Mouse (Mus musculus) intestine, embryonic 14.5 days (tissue): ENCODE results near the gene Actl9. TPM values are rescaled to one million over a fixed set of nuclear protein-coding genes. Genes with fewer than 3 reads are reported as not detected.

ENCODE experiments used
- ATAC-seq: fragments of 200-750 bp; cut with Nextera tagmentation; replicated peaks from 2 replicates; pipeline ENCODE4 v1.8.0; 2017; ENCODE audit warnings: low read depth, moderate number of reproducible peaks, moderate TSS enrichment, moderate library complexity; ENCODE audit not compliant: low FRiP score, low TSS enrichment
- DNase-seq: peaks from one replicate; pipeline ENCODE4 v3.0.0-alpha.2; 2018; ENCODE audit warnings: low spot score
- H3K27ac ChIP-seq: fragments of 300-500 bp; sonication (generic); 2 replicates; pipeline ENCODE4 v1.5.1; 2014; ENCODE audit warnings: low read depth, mild to moderate bottlenecking, control low read depth
- H3K27me3 ChIP-seq: fragments of 300-500 bp; sonication (generic); replicated peaks from 2 replicates; pipeline ENCODE4 v1.6.1; 2014; ENCODE audit warnings: low read length, control low read depth; ENCODE audit not compliant: control insufficient read depth, insufficient read depth
- H3K36me3 ChIP-seq: fragments of 300-500 bp; sonication (generic); 2 replicates; pipeline ENCODE4 v1.6.1; 2014; ENCODE audit warnings: low read length, control low read depth; ENCODE audit not compliant: control insufficient read depth, insufficient read depth
- H3K4me1 ChIP-seq: fragments of 300-500 bp; sonication (generic); replicated peaks from 2 replicates; pipeline ENCODE4 v1.6.1; 2014; ENCODE audit warnings: low read length, control low read depth, mixed read lengths; ENCODE audit not compliant: control insufficient read depth, insufficient read depth
- H3K4me2 ChIP-seq: fragments of 300-500 bp; sonication (generic); 2 replicates; pipeline ENCODE4 v1.6.1; 2014; ENCODE audit warnings: low read length
- H3K4me3 ChIP-seq: fragments of 300-500 bp; sonication (generic); 2 replicates; pipeline ENCODE4 v1.5.1; 2014; ENCODE audit warnings: low read depth, low read length, control low read depth, mixed read lengths
- H3K9ac ChIP-seq: fragments of 300-500 bp; sonication (generic); 2 replicates; pipeline ENCODE4 v1.6.1; 2014; ENCODE audit warnings: mild to moderate bottlenecking, low read length
- H3K9me3 ChIP-seq: fragments of 300-500 bp; sonication (generic); 2 replicates; pipeline ENCODE4 v1.6.1; 2016; ENCODE audit warnings: low read length, control low read depth; ENCODE audit not compliant: control insufficient read depth
- WGBS: fragments of 180-500 bp; shearing (Covaris S2); extraction: QIAGEN DNeasy Blood & Tissue Kit; methylation state at CpG from one replicate; pipeline ENCODE4 v1.1.7; 2014; 5-methylcytosine and 5-hydroxymethylcytosine counted together
- polyA plus RNA-seq: library from polyadenylated mRNA; unstranded; fragments of >200 nt; fragmentation: Nextera tagmentation; extraction: Ambion mirVana; gene quantifications from 2 replicates; pipeline ENCODE4 v1.2.1, GENCODE M21; 2014

Actl9 gene
- polyA plus RNA-seq, 1 experiment from 2014 or later, result not detected

- Histone ChIP-seq H3K4me3 (no peak overlapping the region), H3K9ac (no peak overlapping the region), H3K4me2 (no peak overlapping the region), H3K36me3 (no peaks in the 10 kb centered on the region), H3K27ac (no peak overlapping the region), H3K4me1 (no peaks in the 10 kb centered on the region), H3K9me3 (no peaks in the 10 kb centered on the region), H3K27me3 (no peaks in the 10 kb centered on the region)
- ATAC-seq (no peak), DNase-seq (no peak)
- 63% methylated on average over 6 of the region's 6 CpGs for WGBS
Measured at GRCm38 (mm10) chr17:33471206-33471605, 38.5 kb downstream of the Actl9 start.

Other genes with a start within 250 kb of the Actl9 start
- not detected in 2 replicates for gene Olfr239, start 241.6 kb upstream of the Actl9 start, polyA plus RNA-seq
- not detected in 2 replicates for gene Olfr1564, start 211.2 kb upstream of the Actl9 start, polyA plus RNA-seq
- 16.8 and 18.0 TPM in 2 replicates for gene Zfp955a, start 177.8 kb upstream of the Actl9 start, polyA plus RNA-seq
- 0.04 TPM in 1 of 2 replicates, not detected in the other for gene Olfr63, start 168.2 kb upstream of the Actl9 start, polyA plus RNA-seq
- gene Zfp955b, start 143.4 kb upstream of the Actl9 start, polyA plus RNA-seq, result 8.2 and 9.6 TPM in 2 replicates
- gene Zfp81, start 74.0 kb upstream of the Actl9 start, polyA plus RNA-seq, result 10.8 and 14.6 TPM in 2 replicates
- 15.0 and 16.7 TPM in 2 replicates for gene Zfp101, start 38.3 kb upstream of the Actl9 start, polyA plus RNA-seq
- 53.6 and 54.5 TPM in 2 replicates for gene Adamts10, start 91.3 kb downstream of the Actl9 start, polyA plus RNA-seq
- gene Myo1f, start 122.8 kb downstream of the Actl9 start, polyA plus RNA-seq, result 3.1 and 3.4 TPM in 2 replicates
- 72.6 and 81.8 TPM in 2 replicates for gene Zfp414, start 196.2 kb downstream of the Actl9 start, polyA plus RNA-seq
- 0.39 and 0.97 TPM in 2 replicates for gene Pram1, start 205.2 kb downstream of the Actl9 start, polyA plus RNA-seq